Mouse (Mus musculus): ENCODE data around the gene Med31.

Gene Med31

DNA sequence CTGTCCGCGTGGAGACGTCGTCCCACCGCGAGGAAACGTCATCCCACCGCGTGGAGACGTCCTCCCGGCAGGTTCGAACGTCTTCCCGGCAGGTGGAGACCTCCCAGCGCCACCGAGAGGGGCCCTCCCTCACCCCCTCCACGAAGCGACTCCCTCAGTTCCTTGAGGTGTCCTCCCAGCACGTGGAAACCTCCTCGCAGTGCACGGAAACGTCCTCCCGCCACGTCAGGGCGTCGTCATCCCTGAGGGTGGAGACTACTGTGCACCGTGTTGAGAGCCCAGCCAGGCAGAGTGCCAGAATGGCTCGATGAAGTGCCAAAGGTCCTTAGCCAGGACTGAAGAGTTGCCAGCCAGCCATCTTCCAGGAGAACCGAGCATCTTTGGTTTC lies at the start of gene Med31:
TSS of gene Med31 (minus strand) at position 183 of the 388 bp plus-strand sequence.
- DNase-seq (ENCODE audit: low read depth, low spot score), result peak; percentile 46

DNA sequence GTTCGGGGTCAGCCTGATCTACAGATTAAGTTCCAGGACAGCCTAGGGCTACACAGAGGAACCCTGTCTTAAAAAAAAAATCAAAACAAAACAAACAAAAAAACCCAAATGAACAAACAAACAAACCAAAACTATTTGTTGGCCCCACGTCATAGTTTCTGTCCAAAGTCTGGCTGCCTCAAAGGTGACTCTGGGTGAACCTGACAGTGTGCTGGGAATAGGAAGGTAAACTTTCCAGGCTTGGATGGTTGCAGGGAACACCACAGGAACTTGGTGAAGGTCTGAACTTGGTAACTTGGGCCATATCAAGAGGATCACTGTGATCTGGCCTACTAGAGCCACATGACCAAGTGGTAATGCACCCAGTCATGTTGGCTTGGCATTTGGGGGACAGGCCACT lies 41.0 kb upstream of the Med31 start:
- no peak for DNase-seq (ENCODE audit: low read depth, low spot score)

- DNase-seq (ENCODE audit: low read depth, low spot score), result no peak
Observed at GRCm38 (mm10) chr11:72255629-72256028, 40.2 kb upstream of the Med31 start.

GRCm38 (mm10) chr11:72245196-72245753 lies 29.9 kb upstream of the Med31 start:
- DNase-seq (ENCODE audit: low read depth, low spot score), result no peak

DNA sequence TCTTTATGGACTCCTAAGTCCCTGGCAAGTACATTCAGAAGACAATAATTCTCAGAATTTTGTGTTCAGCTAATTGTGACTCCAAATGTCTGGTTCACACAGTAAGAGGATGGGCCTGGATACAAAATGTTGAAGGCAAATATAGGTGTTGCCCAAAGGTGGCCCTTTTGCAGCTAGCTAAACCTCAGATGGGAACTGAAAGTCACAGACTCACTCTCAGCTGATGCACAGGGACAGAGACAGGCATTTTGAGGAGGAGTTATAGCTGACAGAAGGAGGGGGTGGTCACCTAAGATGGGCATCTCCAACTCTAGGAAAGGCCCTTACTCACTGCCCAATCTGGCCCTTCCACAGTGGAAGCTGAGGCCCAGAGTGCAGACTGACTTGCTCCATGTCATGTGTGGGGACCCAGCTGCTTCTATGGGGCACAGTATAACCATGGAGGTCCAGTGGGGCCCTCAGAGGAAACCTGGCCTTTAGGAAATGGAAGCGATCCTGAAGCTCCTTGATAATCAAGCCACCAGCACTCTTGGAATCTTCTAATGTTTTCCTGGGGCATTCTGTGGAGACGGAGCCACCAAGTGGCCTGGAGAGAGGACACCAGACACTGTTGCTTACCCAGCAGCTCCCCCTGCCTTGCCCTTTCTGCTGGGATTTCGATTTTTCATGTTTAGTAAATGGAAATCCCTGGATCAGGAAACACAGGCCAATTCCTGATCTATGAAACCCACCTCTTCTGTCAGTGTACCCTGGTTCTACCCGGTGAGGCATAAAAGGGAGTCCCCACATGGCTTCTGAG lies 24.9 kb upstream of the Med31 start:
- DNase-seq (ENCODE audit: low read depth, low spot score), result no peak

- DNase-seq (ENCODE audit: low read depth, low spot score), result no peak
Observed at GRCm38 (mm10) chr11:72234013-72234412, 18.6 kb upstream of the Med31 start.

GRCm38 (mm10) chr11:72232991-72233390 lies 17.6 kb upstream of the Med31 start:
- DNase-seq (ENCODE audit: low read depth, low spot score), result no peak

DNA sequence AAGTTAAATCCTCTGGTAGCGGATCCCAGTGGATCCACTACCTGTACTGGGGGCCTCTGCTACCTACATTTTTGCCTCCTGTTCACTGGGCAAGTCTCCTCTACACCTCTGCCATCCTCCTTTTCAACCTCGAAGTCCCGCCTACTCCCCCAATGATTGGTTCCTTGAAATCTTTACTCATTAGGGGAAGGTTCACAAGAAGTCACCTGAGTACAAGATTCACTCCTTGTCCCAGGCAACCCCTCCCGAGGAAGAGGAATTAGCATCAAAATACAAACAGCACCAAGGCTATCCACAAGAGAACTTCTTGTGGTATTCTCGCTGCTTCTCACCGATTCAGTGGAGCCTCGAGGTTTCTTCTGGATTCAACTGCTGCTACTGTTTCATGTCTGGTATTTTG lies 16.7 kb upstream of the Med31 start:
- DNase-seq (ENCODE audit: low read depth, low spot score), result no peak

GRCm38 (mm10) chr11:72228513-72228912 lies 13.1 kb upstream of the Med31 start:
- no peak for DNase-seq (ENCODE audit: low read depth, low spot score)

DNA sequence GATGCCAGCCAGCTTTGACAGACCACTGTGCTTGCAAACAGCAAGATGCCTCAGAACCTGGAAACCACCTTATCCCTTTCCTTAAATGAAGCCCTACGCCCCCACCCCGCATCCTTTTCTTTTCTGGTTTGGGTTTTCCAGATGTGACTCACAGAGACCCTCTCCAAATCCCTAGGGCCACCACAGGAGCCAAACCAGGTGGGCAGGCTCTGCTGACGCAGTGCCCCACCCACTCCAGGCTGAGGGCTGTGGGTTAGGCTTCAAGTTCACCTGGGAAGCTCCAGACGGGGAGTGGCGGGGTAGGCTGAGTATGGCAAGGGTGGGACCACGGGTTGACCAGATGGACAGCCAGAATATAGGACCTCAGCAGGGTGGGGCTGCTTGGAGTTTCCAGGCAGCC lies 11.5 kb upstream of the Med31 start:
- DNase-seq (ENCODE audit: low read depth, low spot score), result no peak

DNA sequence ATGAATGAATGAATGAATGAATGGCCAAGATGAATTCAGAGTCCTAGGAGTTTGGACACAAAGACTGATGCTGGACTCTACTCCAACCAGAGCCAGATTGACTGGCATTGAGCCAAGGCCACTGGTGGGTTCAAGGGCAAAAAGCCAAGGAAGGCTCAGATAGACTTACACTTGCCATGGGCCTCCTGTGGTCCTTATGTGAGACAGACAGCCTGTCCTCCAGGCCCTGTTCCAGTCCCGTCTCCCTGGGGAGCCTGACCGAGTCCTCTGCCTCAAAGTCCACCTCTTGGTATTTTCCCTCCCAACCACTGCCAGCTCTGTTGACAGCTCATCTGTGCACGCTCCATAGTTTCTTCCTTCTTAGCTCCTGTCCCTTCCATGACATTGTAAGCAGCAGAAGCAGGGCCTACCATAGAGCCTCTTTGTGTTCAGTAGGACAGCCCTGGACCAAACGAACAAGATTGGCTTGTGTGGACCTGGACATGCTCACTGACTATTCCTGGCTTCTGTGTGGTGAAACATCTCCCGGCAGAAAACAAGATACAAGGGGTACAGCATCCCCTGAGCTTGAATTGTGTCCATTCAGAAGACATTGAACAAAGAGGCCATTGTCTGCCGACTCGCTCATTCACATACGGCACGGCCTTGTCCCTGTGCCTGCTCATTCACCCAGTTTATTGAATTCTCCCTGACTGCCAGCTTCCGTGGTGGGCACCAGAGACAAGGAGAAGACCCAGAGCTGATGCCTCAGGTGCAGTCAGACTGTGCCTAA lies 10.8 kb upstream of the Med31 start:
- no peak for DNase-seq (ENCODE audit: low read depth, low spot score)

- DNase-seq (ENCODE audit: low read depth, low spot score), result no peak
Observed at GRCm38 (mm10) chr11:72224865-72225264, 9.5 kb upstream of the Med31 start.

DNA sequence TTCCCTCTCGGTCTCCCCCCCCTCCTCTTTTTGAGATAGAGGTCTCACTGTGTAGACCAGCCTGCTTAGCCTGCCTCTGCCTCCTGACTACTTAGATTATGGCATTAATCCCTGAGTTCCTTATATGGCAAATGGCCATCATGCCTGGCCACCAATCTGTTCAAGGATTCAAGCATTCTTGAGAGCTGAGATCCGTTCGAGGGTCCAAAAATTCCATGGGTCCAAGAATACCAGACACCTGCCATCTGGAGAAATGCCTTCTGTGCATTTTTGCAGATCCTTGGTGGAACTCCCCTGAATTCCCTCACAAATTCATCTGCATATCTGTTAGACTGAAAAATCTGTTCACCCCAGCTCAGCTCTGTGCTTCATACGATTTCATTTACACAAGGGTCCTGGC lies 8.0 kb upstream of the Med31 start:
- DNase-seq (ENCODE audit: low read depth, low spot score), result no peak

- DNase-seq (ENCODE audit: low read depth, low spot score), result peak; percentile 54
Observed at GRCm38 (mm10) chr11:72221278-72221677, 5.9 kb upstream of the Med31 start.

DNA sequence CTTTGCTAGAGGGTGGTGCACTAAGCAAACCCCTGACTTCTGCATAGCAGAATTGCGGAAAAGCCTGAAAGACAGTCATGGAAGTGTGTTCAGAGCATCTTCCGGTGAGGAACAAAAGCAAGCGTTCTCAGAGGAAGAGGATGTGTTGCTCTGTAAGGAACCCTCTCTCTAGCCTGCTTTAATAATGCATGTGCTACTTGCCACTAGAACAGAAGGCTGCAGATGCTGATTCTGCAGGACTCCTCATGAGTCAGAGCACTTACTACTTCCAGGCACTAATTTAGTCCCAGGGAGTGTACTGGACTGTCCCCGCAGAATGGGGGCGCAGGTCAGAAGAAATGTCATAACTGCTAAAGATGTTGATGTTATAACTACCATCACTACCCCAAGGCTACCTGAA lies 1.7 kb upstream of the Med31 start:
- no peak for DNase-seq (ENCODE audit: low read depth, low spot score)

- peak; percentile 90 for DNase-seq (ENCODE audit: low read depth, low spot score)
Observed at GRCm38 (mm10) chr11:72214591-72215409, 592 bp downstream of the Med31 start.

GRCm38 (mm10) chr11:72207834-72208377 lies 7.5 kb downstream of the Med31 start:
- no peak for DNase-seq (ENCODE audit: low read depth, low spot score)

GRCm38 (mm10) chr11:72207204-72207833 lies 8.1 kb downstream of the Med31 start, which contains the start of the genes 4933427D14Rik and Txndc17:
TSS of gene 4933427D14Rik (minus strand) at chr11:72207459.
TSS of gene Txndc17 (plus strand) at chr11:72207547.
- DNase-seq (ENCODE audit: low read depth, low spot score), result peak; percentile 73

- no peak for DNase-seq (ENCODE audit: low read depth, low spot score)
Observed at GRCm38 (mm10) chr11:72206341-72207203, 8.8 kb downstream of the Med31 start, which contains the start of gene Gm43951. TSS of gene Gm43951 (minus strand) at chr11:72206840.

DNA sequence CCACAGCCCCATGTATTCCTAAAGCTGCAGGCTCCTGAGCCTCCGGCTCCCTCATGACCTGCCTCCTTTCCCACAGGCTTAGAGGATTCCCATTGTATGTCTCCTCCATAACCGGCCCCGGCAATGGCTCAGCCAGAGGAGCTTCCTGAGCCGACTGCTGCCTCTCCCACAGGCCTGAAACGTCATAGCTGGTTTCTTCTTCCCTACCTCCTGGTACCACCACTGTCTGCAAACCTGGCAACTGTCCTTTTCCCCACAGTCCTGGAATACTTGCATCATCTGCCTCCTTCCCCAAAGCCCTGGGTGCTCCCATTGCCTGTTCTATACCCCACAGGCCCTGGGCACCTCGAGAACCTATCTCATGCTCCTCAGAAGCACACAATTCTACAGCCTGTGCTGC lies 10.1 kb downstream of the Med31 start:
- DNase-seq (ENCODE audit: low read depth, low spot score), result no peak
